Mouse (Mus musculus) heart, embryonic 10.5 days (tissue): ENCODE measurements around the gene Lingo3. TPM values are rescaled to one million over a fixed set of nuclear protein-coding genes. Genes with fewer than 3 reads are reported as not detected.

Experiments
- DNase-seq: peaks from one replicate; pipeline ENCODE4 v3.0.0-alpha.2; 2017; ENCODE audit warnings: low spot score
- H3K27ac ChIP-seq: fragments of 300-500 bp; sonication (generic); 2 replicates; pipeline ENCODE4 v1.5.1; 2016; ENCODE audit warnings: mild to moderate bottlenecking
- H3K27me3 ChIP-seq: fragments of 300-500 bp; sonication (generic); 2 replicates; pipeline ENCODE4 v1.6.1; 2016; ENCODE audit warnings: mild to moderate bottlenecking; ENCODE audit not compliant: poor library complexity, insufficient read depth, severe bottlenecking
- H3K36me3 ChIP-seq: fragments of 300-500 bp; sonication (generic); 2 replicates; pipeline ENCODE4 v1.6.1; 2016; ENCODE audit warnings: mild to moderate bottlenecking, moderate library complexity
- H3K4me1 ChIP-seq: fragments of 300-500 bp; sonication (generic); 2 replicates; pipeline ENCODE4 v1.6.1; 2016; ENCODE audit warnings: mild to moderate bottlenecking
- H3K4me3 ChIP-seq: fragments of 300-500 bp; sonication (generic); 2 replicates; pipeline ENCODE4 v1.5.1; 2016; ENCODE audit warnings: mild to moderate bottlenecking, moderate library complexity
- H3K9me3 ChIP-seq: fragments of 300-500 bp; sonication (generic); 2 replicates; pipeline ENCODE4 v1.6.1; 2016; ENCODE audit warnings: mild to moderate bottlenecking, moderate library complexity
- whole genome bisulfite sequencing: fragments of 180-500 bp; shearing (Covaris S2); methylation state at CpG from one replicate; pipeline ENCODE4 v1.1.7; 2016; 5-methylcytosine and 5-hydroxymethylcytosine counted together
- polyA plus RNA-seq: library from polyadenylated mRNA; unstranded; fragments of >200 nt; fragmentation: Nextera tagmentation; extraction: Ambion mirVana; gene quantifications from 2 replicates; pipeline ENCODE4 v1.2.1, GENCODE M21; 2016

Lingo3 gene
- polyA plus RNA-seq, 1 experiment from 2014 or later: 0.14 TPM

DNA sequence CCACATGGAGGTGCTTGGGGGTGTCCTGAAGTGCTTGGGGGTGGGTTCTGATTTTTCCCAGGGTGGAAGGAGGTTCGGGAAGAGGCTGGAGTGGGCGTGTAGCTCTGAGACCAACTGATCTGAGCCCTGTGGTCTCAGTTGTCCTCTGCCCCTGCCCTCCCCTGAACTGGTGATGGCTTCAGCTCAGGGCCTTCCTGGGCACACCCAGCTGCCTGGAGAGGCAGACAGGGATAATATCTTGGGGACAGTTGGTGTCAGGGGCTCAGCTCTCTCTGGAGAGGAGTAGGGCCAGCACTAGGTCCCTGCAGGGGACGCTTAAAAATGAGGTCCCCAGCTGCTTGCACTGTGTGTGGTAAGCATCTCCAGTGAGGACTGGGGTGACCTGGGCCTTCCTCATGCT is 14.0 kb upstream of the Lingo3 start:
- WGBS: 57% methylated on average over 3 of the region's 3 CpGs
- peaks cover 37% of the 10 kb centered on the region for H3K4me1 ChIP-seq
- H3K27ac ChIP-seq: peak overlapping the region; percentile 56; the same call in 1 of the 2 replicates
- no peak for DNase-seq
- peaks cover 24% of the 10 kb centered on the region for H3K36me3 ChIP-seq
- no peak overlapping the region for H3K4me3 ChIP-seq
- H3K27me3 ChIP-seq: no peaks in the 10 kb centered on the region
- no peaks in the 10 kb centered on the region for H3K9me3 ChIP-seq

DNA sequence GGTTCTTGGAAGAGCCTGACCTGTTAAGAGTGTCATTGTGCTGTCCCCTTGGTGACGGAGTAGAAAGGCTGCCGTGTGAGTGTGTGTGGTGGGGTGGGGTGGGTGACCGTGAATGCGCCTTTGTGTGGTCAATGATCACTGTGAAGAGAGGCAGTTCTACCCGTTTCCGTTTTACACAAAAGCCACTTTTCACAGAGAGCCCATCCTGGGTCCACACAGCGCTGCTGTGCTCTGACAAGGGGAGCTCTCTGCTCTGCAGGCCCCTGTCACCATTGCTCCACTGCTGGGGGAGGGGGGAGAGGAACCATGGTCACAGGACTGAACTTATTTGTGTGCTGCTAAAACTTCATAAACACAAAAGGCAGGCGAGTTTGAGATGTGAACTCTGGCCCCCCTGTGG is 13.5 kb upstream of the Lingo3 start:
- no peaks in the 10 kb centered on the region for H3K9me3 ChIP-seq
- DNase-seq: no peak
- peaks cover 37% of the 10 kb centered on the region for H3K4me1 ChIP-seq
- peak overlapping the region; percentile 56; the same call in 1 of the 2 replicates for H3K27ac ChIP-seq
- H3K36me3 ChIP-seq: peaks cover 22% of the 10 kb centered on the region
- no peaks in the 10 kb centered on the region for H3K27me3 ChIP-seq
- WGBS: 72% methylated on average over 8 of the region's 8 CpGs
- H3K4me3 ChIP-seq: no peak overlapping the region

DNA sequence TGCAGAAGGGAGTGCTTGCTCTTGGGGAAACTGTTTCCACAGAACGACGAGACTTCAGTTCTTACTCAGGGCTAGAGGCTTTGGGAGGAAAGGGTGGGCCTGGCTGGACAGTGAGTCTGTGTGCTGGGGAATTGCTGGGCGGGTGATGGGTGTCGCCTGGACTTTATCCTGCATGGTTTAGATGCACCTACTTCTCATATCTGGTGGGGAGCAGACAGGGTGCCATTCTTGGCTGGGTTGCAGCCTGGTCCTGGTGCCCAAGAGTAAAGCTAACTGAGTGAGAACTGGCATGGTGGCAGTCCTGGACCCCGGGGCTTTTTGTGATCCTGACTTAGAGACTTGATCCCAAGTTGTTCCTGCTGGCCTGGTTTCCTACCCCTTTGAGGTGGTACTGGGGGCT is 13.1 kb upstream of the Lingo3 start:
- Histone ChIP-seq H3K27me3 (no peaks in the 10 kb centered on the region), H3K27ac (peak overlapping the region; percentile 56; the same call in 1 of the 2 replicates), H3K36me3 (peaks cover 22% of the 10 kb centered on the region), H3K4me3 (0 out of 2 replicates have a peak overlapping the region, but pooled peaks have one; percentile 89), H3K9me3 (no peaks in the 10 kb centered on the region), H3K4me1 (peaks cover 37% of the 10 kb centered on the region)
- no peak for DNase-seq
- WGBS: 79% methylated on average over 5 of the region's 5 CpGs

DNA sequence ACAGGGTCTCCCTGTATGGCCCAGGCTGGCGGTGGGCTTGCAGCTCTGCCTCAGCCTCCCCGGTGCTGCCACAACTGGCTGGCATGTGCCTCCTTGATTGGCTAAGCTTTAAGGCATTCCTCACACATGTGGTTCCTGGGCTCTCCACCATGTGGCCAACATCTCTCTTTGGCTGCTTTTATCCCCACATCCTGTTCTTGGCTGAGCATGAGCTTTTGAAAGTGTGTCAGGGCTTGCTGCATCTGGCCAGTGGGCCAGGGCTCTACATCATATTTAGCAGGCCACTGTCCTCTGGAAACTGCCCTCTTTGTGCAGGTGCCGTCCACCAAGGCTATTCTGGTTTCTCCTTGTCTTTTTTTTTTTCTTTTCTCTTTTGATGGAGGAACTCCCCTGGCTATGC is 12.4 kb upstream of the Lingo3 start:
- Histone ChIP-seq H3K36me3 (peaks cover 23% of the 10 kb centered on the region), H3K9me3 (no peaks in the 10 kb centered on the region), H3K27ac (peak overlapping the region; percentile 87; the same call in 1 of the 2 replicates), H3K27me3 (no peaks in the 10 kb centered on the region), H3K4me1 (peaks cover 37% of the 10 kb centered on the region), H3K4me3 (peak overlapping the region; percentile 89)
- no peak for DNase-seq
- 64% methylated on average over 3 of the region's 3 CpGs for whole genome bisulfite sequencing

DNA sequence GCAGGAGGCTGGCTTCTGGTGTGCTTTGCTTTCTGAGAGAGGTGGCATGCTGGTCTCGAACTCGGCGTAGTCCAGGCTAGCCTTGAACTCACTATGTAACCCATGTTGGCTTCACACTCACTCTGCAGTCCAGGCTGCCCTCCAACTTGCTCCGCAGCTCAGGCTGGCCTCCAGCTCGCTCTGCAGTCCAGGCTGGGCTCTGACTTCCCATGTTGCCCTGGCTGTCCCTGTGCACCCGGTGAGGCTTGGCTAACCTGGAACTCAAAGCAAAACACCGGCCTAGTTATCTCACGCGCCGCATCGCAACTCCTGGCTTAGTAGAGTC is 11.9 kb upstream of the Lingo3 start:
- Histone ChIP-seq H3K36me3 (peaks cover 26% of the 10 kb centered on the region), H3K27ac (peak overlapping the region; percentile 87), H3K27me3 (no peaks in the 10 kb centered on the region), H3K4me1 (peaks cover 37% of the 10 kb centered on the region), H3K9me3 (no peaks in the 10 kb centered on the region), H3K4me3 (peak overlapping the region; percentile 89)
- DNase-seq: no peak
- 12% methylated on average over 11 of the region's 11 CpGs for WGBS

DNA sequence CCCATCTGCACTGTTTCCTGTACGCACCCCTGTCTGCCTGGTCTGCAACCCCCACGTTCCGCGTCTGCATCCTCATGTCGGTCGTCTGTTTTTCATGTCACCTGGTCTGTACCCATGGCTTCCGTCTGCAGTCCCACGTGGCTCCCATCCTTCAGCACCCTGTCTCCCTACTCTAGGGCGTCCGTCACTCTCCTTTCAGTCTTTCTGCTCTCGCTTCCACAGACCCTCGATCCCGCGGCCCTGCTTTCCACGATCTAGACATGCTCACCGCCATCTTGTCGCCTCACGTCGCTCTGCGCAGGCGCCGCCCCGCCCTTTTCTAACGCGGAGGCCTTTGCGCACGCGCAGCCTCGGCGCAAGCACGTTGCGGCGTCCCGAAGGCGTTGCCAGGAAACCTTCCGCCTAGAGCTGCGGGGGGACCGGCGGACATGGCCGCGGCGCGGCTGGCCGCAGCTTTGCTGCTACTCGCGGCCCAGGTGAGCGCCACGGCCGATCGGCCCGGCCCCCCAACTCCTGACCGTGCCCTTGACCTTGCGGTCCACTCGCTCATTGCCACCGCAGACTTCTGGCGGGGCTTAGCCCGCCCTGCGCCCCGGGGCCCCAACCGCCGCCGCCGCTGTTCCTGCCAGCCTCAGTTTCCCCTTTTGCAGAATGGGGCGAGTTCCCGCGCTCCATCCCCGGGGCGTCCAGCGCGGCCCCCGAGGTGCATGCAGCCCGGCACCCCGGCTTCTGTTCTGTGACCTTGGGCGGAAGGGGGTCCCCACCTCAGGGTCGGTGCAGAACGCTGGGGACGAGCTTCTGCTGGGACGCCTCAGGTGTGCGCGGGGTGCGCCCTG is 11.3 kb upstream of the Lingo3 start, which contains the start of the genes Lsm7 and Sppl2b:
Gene Lsm7 (minus strand): TSS at position 297 of the 836 bp plus-strand sequence.
Gene Sppl2b (plus strand): TSS at position 363 of the 836 bp plus-strand sequence.
- WGBS: under 1% methylated on average over 81 of the region's 81 CpGs
- Histone ChIP-seq H3K9me3 (no peaks in the 10 kb centered on the region), H3K4me1 (peaks cover 39% of the 10 kb centered on the region)

DNA sequence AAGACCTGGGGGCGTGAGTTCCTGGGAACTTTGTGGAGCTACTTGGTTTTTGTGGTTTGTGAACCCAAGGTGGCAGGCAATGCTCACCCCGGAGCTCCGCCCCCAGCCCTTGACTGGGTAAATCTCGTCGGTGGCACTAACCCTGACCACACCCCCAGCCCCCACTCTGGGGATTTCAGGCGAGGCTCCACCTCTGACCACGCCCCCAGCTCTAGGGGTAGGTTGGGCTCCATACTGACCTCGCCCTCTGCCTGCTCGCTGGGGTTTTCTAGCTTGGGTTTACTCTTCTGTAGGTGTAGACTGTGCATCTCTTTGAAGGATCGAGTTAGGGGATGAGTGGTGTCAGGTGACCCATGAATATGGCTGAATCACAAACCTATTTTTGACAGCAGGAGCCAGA is 4.7 kb upstream of the Lingo3 start:
- DNase-seq: peak; percentile 86
- WGBS: 9% methylated on average over 10 of the region's 10 CpGs
- Histone ChIP-seq H3K9me3 (no peaks in the 10 kb centered on the region), H3K27me3 (peaks cover 31% of the 10 kb centered on the region), H3K27ac (no peak overlapping the region), H3K4me3 (no peak overlapping the region), H3K4me1 (peaks cover 34% of the 10 kb centered on the region), H3K36me3 (peaks cover 32% of the 10 kb centered on the region)

More for the DNA sequence above, 11.3 kb upstream of the Lingo3 start, which contains the start of the genes Lsm7 and Sppl2b:
- Histone ChIP-seq H3K27ac (peak within 1 kb of the TSS; percentile 87), H3K36me3 (peaks cover 31% of the 10 kb centered on the region), H3K27me3 (no peaks in the 10 kb centered on the region), H3K4me3 (peak within 1 kb of the TSS; percentile 89)
- peak; percentile 98 for DNase-seq

DNA sequence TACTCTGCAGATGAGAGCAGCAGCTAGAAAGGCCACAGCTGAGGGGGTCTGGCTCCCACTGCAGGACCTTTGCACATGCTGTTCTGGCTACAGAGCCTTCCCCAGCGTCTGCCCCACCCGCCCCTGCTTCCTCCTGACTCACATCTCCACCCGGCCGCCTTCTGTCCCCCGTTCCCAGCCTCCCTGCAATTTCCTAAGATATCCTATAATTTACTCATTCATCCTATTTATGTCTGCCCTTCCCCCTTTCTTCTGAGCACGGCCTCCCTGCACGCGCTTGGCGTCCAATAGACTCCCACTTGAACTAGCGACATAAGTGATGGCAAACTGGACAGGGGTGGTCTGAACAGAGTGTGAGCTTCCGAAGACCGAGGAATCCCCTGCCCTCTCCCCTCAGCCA is 1.9 kb upstream of the Lingo3 start:
- 74% methylated on average over 12 of the region's 12 CpGs for WGBS
- no peak overlapping the region for H3K4me3 ChIP-seq
- DNase-seq: no peak
- peaks cover 8% of the 10 kb centered on the region; the same call in 1 of the 2 replicates for H3K36me3 ChIP-seq
- peaks cover 59% of the 10 kb centered on the region for H3K27me3 ChIP-seq
- H3K27ac ChIP-seq: no peak overlapping the region
- peaks cover 32% of the 10 kb centered on the region for H3K4me1 ChIP-seq
- no peaks in the 10 kb centered on the region for H3K9me3 ChIP-seq

DNA sequence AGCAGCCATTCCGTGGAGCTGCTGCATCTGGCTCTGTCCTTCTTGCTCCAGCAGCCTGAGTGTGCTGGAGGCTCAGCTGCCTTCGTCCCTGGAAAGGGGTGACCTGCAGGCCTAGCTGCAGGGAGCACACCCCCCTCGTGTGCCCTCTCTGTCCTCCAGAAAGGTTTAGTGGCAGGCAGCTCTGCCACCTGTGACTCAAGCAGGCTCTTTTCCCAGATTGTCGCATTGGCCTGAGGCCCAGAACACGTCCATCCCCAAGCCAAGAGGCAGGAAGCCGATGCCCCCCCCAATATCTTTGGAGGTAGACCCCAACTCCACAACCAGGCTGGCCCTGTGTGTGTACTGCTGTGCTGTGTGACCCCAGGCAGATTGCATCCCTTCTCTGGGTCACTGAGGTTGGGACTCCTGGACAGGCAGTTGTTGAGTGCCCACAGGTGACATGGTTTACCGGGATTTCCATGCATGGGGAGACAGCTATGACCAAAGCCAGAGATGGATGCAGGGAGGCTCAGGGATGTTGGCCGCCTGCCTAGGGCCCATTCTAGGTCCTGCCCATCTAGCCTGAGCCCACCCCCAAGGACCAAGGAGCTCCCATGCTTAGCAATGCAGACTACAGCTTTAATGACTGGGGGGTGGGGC is 1.3 kb upstream of the Lingo3 start:
- Histone ChIP-seq H3K4me1 (peaks cover 29% of the 10 kb centered on the region), H3K9me3 (no peaks in the 10 kb centered on the region), H3K36me3 (peaks cover 3% of the 10 kb centered on the region; the same call in 1 of the 2 replicates), H3K27me3 (peaks cover 63% of the 10 kb centered on the region), H3K27ac (no peak overlapping the region; the same call in 1 of the 2 replicates), H3K4me3 (no peak overlapping the region)
- 56% methylated on average over 8 of the region's 8 CpGs for WGBS
- no peak for DNase-seq

DNA sequence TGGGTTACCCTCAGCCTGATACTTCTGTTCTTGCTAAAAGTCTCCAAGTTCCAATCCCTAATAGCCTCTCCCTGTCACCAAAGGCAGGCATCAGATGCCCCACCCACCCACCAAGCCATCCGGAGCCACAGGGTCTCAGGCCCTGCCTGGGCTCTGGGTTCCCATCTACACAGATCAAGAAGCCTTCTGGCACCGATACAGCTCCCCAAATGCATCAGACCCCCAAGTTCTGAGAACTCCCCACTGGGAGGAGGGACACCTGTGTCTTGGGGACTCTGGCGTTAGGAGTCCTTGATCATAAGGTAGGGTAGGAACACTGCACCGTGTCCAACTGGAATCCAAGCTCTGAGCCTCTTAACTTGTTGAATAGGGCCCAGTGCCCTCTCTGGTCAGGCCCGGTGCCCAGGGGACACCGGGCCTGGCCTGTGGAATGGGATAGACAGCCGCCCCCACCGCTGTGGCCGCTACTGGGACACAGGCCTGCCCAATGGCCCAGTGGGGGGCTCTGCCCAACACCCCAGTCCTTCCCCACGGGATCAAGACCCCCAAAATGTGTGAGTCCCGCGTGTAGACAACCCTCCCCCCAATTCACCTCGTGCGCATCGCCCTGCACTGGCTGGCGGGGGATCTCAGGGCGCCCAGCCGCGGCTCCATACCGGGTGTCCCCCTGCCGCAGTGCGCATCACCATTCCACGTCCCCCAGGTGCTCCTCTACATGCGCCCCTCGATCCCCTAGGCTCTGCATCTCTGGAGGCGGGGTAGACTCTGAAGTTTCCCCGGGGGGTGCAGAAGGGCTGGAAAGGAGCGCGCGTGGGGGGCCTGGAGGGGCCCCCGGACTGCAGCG is 530 bp downstream of the Lingo3 start:
- DNase-seq: no peak
- peak overlapping the region; percentile 77 for H3K27ac ChIP-seq
- peaks cover 22% of the 10 kb centered on the region for H3K4me1 ChIP-seq
- no peaks in the 10 kb centered on the region for H3K36me3 ChIP-seq
- peaks cover 63% of the 10 kb centered on the region for H3K27me3 ChIP-seq
- H3K9me3 ChIP-seq: no peaks in the 10 kb centered on the region
- WGBS: 9% methylated on average over 32 of the region's 32 CpGs
- peak overlapping the region; percentile 63 for H3K4me3 ChIP-seq

DNA sequence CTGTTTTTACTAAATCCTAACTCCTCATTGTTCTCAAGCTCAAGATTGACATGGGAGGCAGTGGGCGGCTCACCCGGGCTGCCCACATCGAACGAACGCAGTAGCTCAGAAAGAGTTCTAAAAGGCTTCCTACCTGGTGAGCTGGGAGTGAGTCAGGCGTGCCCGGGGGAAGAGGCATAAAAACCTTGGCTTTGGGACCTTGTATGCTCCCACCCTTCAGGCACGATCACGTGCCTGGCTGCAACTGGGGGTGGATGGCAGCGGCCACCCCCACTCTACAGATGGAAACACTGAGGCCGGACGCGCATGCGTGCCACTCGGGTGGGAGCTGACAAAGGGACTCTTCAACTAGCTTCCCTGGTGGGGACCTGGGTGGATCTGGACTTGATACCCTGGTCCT is 1.5 kb downstream of the Lingo3 start:
- H3K27me3 ChIP-seq: peaks cover 66% of the 10 kb centered on the region
- H3K9me3 ChIP-seq: no peaks in the 10 kb centered on the region
- no peak overlapping the region for H3K27ac ChIP-seq
- no peaks in the 10 kb centered on the region for H3K36me3 ChIP-seq
- H3K4me3 ChIP-seq: no peak overlapping the region
- H3K4me1 ChIP-seq: peaks cover 32% of the 10 kb centered on the region
- DNase-seq: no peak
- 76% methylated on average over 15 of the region's 15 CpGs for WGBS

DNA sequence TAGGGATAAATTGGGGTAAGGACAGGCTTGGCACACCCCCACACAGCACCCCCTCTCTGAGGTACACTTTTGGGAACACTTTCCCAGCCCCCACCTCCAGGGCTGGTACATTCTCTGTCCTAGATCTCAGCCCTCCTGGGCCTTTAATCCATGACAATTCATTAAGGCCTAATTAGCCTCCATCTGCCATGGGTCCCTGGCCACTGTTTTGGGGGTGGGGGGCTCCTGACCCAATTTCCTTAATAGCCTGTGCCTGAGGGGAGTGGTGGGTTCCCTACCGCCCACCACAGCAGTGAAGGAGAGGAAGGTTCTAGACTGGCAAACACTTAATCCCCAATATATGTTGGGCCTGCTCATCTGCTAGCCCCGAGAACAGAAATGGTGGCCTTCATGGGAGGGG is 2.2 kb downstream of the Lingo3 start:
- 63% methylated on average over 2 of the region's 2 CpGs for WGBS
- Histone ChIP-seq H3K27me3 (peaks cover 72% of the 10 kb centered on the region), H3K4me1 (peaks cover 38% of the 10 kb centered on the region), H3K4me3 (no peak overlapping the region), H3K9me3 (no peaks in the 10 kb centered on the region), H3K36me3 (no peaks in the 10 kb centered on the region), H3K27ac (no peak overlapping the region)
- no peak for DNase-seq
